9 mouse cellular contexts compared by ENCODE assay signal in genomic region chr11:54727327-54727901, GRCm38 (mm10).
DNase-seq lines count a peak whose midpoint lies in the region; ATAC-seq lines count a peak whose summit lies in the region.
"Had no signal": no experiment of that assay in that cellular context is flagged by ENCODE, and none has a peak within 500 bp of the region (broad histone marks: within the 10 kb centered on the region; RNA-seq: fewer than 3 reads in every experiment).

No protein-coding gene starts in this region.

- H3K4me3 ChIP-seq in megakaryocyte, embryonic 14.5 days (replicated peaks): peak overlapping the region; percentile 82
- H3K4me3 ChIP-seq: limb, embryonic 15.5 days had no signal

- peak; percentile 86 for ATAC-seq in activated CD4-positive, CD25-positive, alpha-beta regulatory T cell, adult 4 months

- DNase-seq in CD4-positive helper T cell, adult 2 months (ENCODE audit: low read depth, low spot score): peak; percentile 82
- DNase-seq in heart, postnatal 36 days: peak; percentile 31 to 35
- DNase-seq in ovary, postnatal 14 days (ENCODE audit: low spot score): no peak
- DNase-seq in cerebellum, postnatal 4 days (ENCODE audit: low spot score in 2 of 2): no peak
- no peak for DNase-seq in testis, postnatal 14 days (ENCODE audit: low spot score)
- no peak for DNase-seq in urinary bladder, postnatal 25 days (ENCODE audit: low spot score)

- no peaks in the 10 kb centered on the region for H3K9me3 ChIP-seq in megakaryocyte, embryonic 14.5 days
- H3K9me3 ChIP-seq: limb, embryonic 15.5 days had no signal

- intact Hi-C loops in heart, postnatal 36 days (cut with DNase I): no loop called here

- H3K27me3 ChIP-seq in megakaryocyte, embryonic 14.5 days (replicated peaks): no peaks in the 10 kb centered on the region
- H3K27me3 ChIP-seq: limb, embryonic 15.5 days had no signal

- H3K4me1 ChIP-seq in megakaryocyte, embryonic 14.5 days: peaks cover 53% of the 10 kb centered on the region

- H3K36me3 ChIP-seq in megakaryocyte, embryonic 14.5 days (replicated peaks; ENCODE audit: low read length): peaks cover 46% of the 10 kb centered on the region

Comparison
In these comparisons a context has a peak if more than half of its experiments do, and no peak if none do; other contexts are left out.
1. DNase-seq: peak in CD4-positive helper T cell, adult 2 months (single experiment) and heart, postnatal 36 days (2 of 2); none in ovary, postnatal 14 days (single experiment), cerebellum, postnatal 4 days (0 of 2), testis, postnatal 14 days (single experiment) and urinary bladder, postnatal 25 days (single experiment).